Mouse (Mus musculus) CH12.LX (cell line): ENCODE measurements at regions not wholly inside any gene's neighbourhood (a gene's known extent, or its start where the extent isn't known, plus 50 kb on each side); places are given as distances from the start of the nearest gene placed in this dataset.

ENCODE experiments used
- CHD1 ChIP-seq: IDR thresholded peaks from 2 replicates; pipeline ENCODE4 v1.6.1; 2012; ENCODE audit warnings: low read depth, low read length, improper control_type of control experiment, inconsistent platforms
- CTCF ChIP-seq, 2 experiments: IDR thresholded peaks in 1 of 2; conservative IDR thresholded peaks in 1 of 2; 2 replicates each; pipeline ENCODE4 v1.5.1; 2011 to 2012; ENCODE audit warnings: low read depth in 2 of 2, low read length in 2 of 2, improper control_type of control experiment in 1 of 2, inconsistent platforms in 1 of 2, mild to moderate bottlenecking in 1 of 2, moderate library complexity in 1 of 2
- EP300 ChIP-seq: IDR thresholded peaks from 2 replicates; pipeline ENCODE4 v1.6.1; 2011; ENCODE audit warnings: low read length, improper control_type of control experiment
- ETS1 ChIP-seq: conservative IDR thresholded peaks from 2 replicates; pipeline ENCODE4 v1.6.1; 2012; ENCODE audit warnings: low read depth, mild to moderate bottlenecking, inconsistent platforms, low read length, improper control_type of control experiment, moderate library complexity
- MAX ChIP-seq: IDR thresholded peaks from 2 replicates; pipeline ENCODE4 v1.6.1; 2011; ENCODE audit warnings: low read length, improper control_type of control experiment
- MAZ ChIP-seq: IDR thresholded peaks from 2 replicates; pipeline ENCODE4 v1.6.1; 2012; ENCODE audit warnings: low read depth, mild to moderate bottlenecking, inconsistent platforms, low read length, improper control_type of control experiment, moderate library complexity
- POLR2A ChIP-seq: IDR thresholded peaks from 2 replicates; pipeline ENCODE4 v1.6.1; 2011; ENCODE audit warnings: low read depth, mild to moderate bottlenecking, improper control_type of control experiment, low read length
- USF2 ChIP-seq: conservative IDR thresholded peaks from 2 replicates; pipeline ENCODE4 v1.6.1; 2011; ENCODE audit warnings: low read depth, low read length, improper control_type of control experiment
- ZC3H11A ChIP-seq: IDR thresholded peaks from 2 replicates; pipeline ENCODE4 v1.6.1; 2012; ENCODE audit warnings: low read depth, mild to moderate bottlenecking, inconsistent platforms, low read length, improper control_type of control experiment
- ZKSCAN1 ChIP-seq: IDR thresholded peaks from 2 replicates; pipeline ENCODE4 v1.6.1; 2012; ENCODE audit warnings: low read depth, inconsistent platforms, low read length, improper control_type of control experiment, borderline replicate concordance

GRCm38 (mm10) chr1:35673992-35674391 is 394.2 kb upstream of the Hs6st1 start:
- TF ChIP-seq POLR2A, result no peak
- TF ChIP-seq USF2, result no peak
- TF ChIP-seq ZKSCAN1, result no peak
- no peak for TF ChIP-seq ETS1
- TF ChIP-seq CHD1, result no peak
- no peak for TF ChIP-seq MAX
- no peak for TF ChIP-seq EP300
- no peak for TF ChIP-seq CTCF (conservative IDR thresholded peaks at IDR 0.05 in 1 of 2, IDR thresholded peaks at IDR 0.05 in 1 of 2; ENCODE audit: low read depth in 2 of 2, low read length in 2 of 2)
- no peak for TF ChIP-seq ZC3H11A
- no peak for TF ChIP-seq MAZ
